Mouse (Mus musculus): Measurements from ENCODE around the gene Kcnd3. TPM values are rescaled to one million over a fixed set of nuclear protein-coding genes. Genes with fewer than 3 reads are reported as not detected.
A peak's percentile ranks its signal among the peaks of the same experiment; 100 is the strongest.
"Not testable (repeated sequence)": the region's sequence is repeated elsewhere in the genome, so short reads cannot be mapped to it uniquely, and the experiment has no call there.

Kcnd3 gene
- polyA plus RNA-seq, 1 experiment from 2014 or later, result 0.20 TPM

DNA sequence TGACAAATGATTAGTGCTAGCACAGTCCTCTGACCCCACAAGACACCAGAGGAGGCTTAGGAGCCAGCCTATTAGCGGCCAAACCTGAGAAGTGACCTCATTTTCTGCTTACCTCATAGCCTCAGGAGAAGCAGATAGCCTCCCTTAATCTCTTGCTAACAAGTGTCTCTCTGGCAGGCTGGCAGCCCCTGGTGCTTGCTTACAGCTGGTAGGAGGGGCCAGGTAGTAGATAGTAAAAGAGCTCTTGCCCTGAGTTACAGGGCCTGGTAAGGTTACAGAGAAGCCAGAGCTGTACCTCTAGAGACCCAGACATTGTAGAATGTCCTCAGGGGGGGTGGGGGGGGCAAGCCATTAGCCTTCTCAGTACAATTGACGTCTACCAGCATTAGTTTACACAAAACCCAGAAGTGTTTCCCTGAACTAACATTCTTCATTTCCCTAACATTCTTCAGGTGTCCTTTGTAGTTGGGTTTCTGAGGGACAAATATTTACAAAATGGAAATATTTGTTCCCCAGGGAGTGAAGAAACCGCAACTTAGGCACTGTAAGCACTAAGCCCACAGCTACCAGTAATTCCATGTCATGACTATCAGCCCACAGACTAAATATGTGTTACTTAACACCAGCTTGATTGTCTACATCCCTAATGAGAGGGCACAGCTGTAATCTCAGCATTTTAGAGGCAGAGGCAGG is 247.3 kb downstream of the Kcnd3 start:
- Histone ChIP-seq H3K4me3 (no peak overlapping the region), H3K9me3 (no peaks in the 10 kb centered on the region), H3K27me3 (peaks cover 18% of the 10 kb centered on the region; the same call in 1 of the 2 replicates), H3K9ac (no peak overlapping the region), H3K36me3 (no peaks in the 10 kb centered on the region), H3K4me2 (no peak overlapping the region), H3K27ac (no peak overlapping the region), H3K4me1 (peaks cover 44% of the 10 kb centered on the region)
- 23% methylated on average over 3 of the region's 3 CpGs for WGBS
- ATAC-seq (ENCODE audit: borderline replicate concordance, extremely low read depth, low FRiP score, low TSS enrichment), result peak; percentile 54; the same call in 1 of the 2 replicates

DNA sequence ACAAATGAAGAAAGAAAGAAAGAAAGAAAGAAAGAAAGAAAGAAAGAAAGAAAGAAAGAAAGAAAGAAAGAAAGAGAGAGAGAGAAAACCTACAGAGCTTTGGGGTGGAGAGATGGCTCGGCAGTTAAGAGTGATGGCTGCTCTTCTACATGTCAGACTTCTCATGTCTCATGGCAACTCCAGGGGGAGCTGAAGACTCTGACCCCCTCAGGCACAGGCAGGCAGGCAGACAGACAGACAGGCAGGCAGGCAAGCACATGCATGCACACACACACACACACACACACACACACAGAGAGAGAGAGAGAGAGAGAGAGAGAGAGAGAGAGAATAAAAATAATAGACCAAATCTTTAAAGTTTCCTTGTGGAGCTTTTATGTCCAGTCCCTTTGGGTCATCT is 248.7 kb downstream of the Kcnd3 start:
- H3K4me3 ChIP-seq; H3K9me3 ChIP-seq; H3K4me2 ChIP-seq; H3K9ac ChIP-seq; H3K36me3 ChIP-seq; H3K27me3 ChIP-seq; ATAC-seq (ENCODE audit: borderline replicate concordance, extremely low read depth, low FRiP score, low TSS enrichment); H3K27ac ChIP-seq: not testable (repeated sequence)
- peaks cover 47% of the 10 kb centered on the region for H3K4me1 ChIP-seq
- WGBS, result 25% methylated on average over 1 of the region's 1 CpGs

DNA sequence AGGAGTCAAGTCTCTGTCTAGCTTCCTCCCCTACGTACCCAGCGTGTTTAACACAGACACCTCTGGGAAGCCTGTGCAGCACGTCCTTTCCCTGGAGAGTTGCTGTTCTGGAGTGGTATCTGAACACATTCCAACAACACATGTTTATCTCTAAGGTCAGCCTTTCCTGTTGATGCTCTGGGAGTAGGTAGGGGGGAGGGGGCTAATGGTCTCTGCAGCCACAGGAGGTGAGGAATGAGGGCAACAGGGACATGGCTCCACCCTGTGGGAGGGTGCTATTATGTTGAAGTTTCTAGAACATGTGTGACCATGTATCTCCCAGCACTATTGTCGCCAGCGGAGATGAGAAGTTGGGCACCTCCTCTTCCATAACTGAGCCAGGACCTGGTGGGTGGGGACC is 249.3 kb downstream of the Kcnd3 start:
- Histone ChIP-seq H3K9me3 (no peaks in the 10 kb centered on the region), H3K27me3 (peaks cover 6% of the 10 kb centered on the region; the same call in 1 of the 2 replicates), H3K27ac (no peak overlapping the region), H3K9ac (no peak overlapping the region), H3K4me3 (no peak overlapping the region), H3K4me1 (peaks cover 47% of the 10 kb centered on the region), H3K4me2 (no peak overlapping the region), H3K36me3 (no peaks in the 10 kb centered on the region)
- 46% methylated on average over 5 of the region's 5 CpGs for WGBS
- ATAC-seq (ENCODE audit: borderline replicate concordance, extremely low read depth, low FRiP score, low TSS enrichment), result no peak

DNA sequence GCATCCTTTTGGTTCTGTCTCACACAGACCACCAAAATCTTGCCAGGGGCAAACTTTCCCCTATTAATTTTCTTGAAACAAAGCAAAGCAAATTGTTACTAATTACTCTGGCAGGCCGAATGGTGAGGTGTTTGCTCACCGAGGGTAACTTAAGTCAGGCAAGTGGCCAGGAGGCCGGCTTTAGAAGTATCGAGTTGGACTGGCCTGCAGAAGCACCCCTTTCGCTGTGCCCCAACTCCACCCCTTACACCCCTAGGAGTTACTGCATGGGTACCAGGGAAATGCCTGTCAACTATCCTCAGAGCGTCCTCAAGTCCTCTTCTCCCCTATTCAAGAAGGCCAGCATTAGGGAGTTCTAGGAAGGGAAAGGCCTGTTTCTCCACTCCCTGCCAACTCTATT is 251.4 kb downstream of the Kcnd3 start:
- 46% methylated on average over 6 of the region's 6 CpGs for WGBS
- Histone ChIP-seq H3K4me2 (peak overlapping the region; percentile 98), H3K27me3 (no peaks in the 10 kb centered on the region), H3K27ac (peak overlapping the region; percentile 55; the same call in 1 of the 2 replicates), H3K4me1 (peaks cover 61% of the 10 kb centered on the region), H3K9me3 (no peaks in the 10 kb centered on the region), H3K36me3 (no peaks in the 10 kb centered on the region), H3K9ac (no peak overlapping the region), H3K4me3 (0 out of 2 replicates have a peak overlapping the region, but pooled peaks have one; percentile 57)
- ATAC-seq (ENCODE audit: borderline replicate concordance, extremely low read depth, low FRiP score, low TSS enrichment), result no peak

DNA sequence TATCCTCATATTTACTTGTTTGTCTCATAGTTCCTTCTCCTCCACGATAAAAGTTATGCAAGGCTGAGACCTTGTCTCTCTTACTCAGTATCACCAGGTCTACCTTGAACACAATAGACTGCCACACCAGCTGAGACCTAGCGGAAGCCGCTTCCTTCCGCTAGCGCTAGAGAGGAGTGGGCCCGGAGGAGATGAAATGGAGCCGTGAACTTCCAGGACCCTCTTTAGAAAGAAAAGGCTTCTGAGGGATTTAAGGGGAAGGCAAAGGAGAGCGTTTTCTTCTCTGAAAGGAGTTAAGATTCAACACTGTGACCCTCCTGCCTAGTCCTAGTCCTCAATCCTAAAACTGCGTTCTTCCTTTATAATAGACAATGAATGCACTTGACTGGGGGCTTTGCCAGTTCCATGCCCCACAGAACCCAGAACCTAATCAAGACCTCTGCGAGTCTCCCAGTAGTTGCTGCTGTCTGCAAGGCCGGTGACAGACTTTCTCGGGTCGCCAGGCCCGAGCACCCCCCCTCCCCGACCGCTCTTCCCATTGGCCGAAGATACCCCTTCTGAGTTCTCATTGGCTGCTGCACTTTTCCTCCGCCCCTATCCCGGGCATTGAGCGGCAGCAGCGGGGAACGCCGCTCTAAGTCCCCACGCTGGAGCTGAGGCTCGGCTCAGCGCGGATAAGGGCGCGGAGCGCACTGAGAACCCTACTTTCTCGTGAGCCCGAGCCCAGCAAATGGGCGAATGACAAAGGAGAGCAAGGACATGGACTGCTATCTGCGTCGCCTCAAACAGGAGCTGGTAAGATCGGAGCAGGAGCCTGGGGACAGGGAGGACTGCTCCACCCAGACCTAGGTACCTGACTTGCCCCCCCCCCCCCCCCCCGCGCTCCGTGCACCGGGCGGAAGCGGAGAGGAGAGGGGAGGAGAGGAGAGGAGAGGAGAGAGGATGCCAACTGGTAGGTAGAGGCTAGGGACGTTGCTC is 252.2 kb downstream of the Kcnd3 start, which contains the start of gene Inka2:
Gene Inka2, plus strand, starts transcription at position 569 of the 978 bp plus-strand sequence.
- Histone ChIP-seq H3K4me1 (peaks cover 58% of the 10 kb centered on the region), H3K4me2 (peak within 1 kb of the TSS; percentile 98), H3K36me3 (no peaks in the 10 kb centered on the region), H3K9me3 (no peaks in the 10 kb centered on the region), H3K27ac (peak within 1 kb of the TSS; percentile 67), H3K4me3 (peak within 1 kb of the TSS; percentile 57), H3K27me3 (no peaks in the 10 kb centered on the region), H3K9ac (peak within 1 kb of the TSS; percentile 60)
- whole genome bisulfite sequencing, result 6% methylated on average over 43 of the region's 43 CpGs
- ATAC-seq (ENCODE audit: borderline replicate concordance, extremely low read depth, low FRiP score, low TSS enrichment), result peak; percentile 94

DNA sequence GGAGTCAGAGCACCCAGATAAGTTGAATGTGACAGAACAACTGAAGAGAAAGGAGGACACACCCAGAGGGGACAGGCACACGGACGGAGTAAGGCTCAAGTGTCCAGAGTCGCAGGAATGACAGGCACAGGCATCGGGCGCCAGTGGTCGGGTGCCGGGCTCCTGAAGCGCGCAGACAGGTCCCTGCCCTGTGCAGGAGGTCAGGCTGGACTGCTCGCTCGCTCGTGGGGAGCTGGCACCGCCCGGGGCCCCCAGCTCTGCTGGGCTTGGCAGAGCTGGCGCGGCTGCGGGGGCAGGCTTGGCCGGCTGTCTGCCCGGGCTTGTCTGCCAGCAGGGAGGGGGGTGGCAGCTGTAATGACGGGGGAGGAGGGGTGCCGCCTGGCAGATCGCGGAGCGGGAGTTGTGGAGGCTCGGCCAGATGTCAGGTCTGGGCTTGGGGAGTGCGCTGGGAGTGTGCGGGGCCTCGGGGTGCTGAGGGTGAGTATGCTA is 253.0 kb downstream of the Kcnd3 start:
- peaks cover 60% of the 10 kb centered on the region for H3K4me1 ChIP-seq
- no peaks in the 10 kb centered on the region for H3K36me3 ChIP-seq
- H3K9ac ChIP-seq, result peak overlapping the region; percentile 60
- H3K27me3 ChIP-seq, result no peaks in the 10 kb centered on the region
- H3K9me3 ChIP-seq, result no peaks in the 10 kb centered on the region
- ATAC-seq (ENCODE audit: borderline replicate concordance, extremely low read depth, low FRiP score, low TSS enrichment), result peak; percentile 23
- 1% methylated on average over 28 of the region's 28 CpGs for WGBS
- peak overlapping the region; percentile 67; the same call in 1 of the 2 replicates for H3K27ac ChIP-seq
- peak overlapping the region; percentile 98 for H3K4me2 ChIP-seq
- peak overlapping the region; percentile 57 for H3K4me3 ChIP-seq

DNA sequence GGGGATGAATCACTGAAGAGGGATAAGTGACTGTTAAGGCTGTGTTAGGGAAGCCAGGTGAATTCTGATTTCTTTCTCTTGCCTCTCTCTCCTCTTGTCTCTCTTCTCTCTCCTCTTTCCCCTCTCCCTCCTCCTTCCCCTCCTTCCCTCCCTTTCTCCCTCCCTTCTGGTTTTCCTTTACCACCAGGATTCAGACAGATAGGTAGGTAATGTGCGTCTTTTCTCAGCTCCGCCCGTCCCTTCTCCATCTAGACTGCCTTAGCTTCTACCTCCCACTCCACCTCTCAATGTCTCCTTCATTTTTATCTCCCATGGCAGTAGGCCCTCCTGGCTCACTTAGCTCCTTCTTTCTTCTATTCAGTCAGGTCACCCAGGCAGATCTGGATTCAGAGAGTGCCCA is 253.4 kb downstream of the Kcnd3 start:
- ATAC-seq (ENCODE audit: borderline replicate concordance, extremely low read depth, low FRiP score, low TSS enrichment), result no peak
- no peak overlapping the region for H3K27ac ChIP-seq
- peak overlapping the region; percentile 57 for H3K4me3 ChIP-seq
- H3K4me1 ChIP-seq, result peaks cover 64% of the 10 kb centered on the region
- H3K4me2 ChIP-seq, result peak overlapping the region; percentile 98
- peak overlapping the region; percentile 60 for H3K9ac ChIP-seq
- no peaks in the 10 kb centered on the region for H3K9me3 ChIP-seq
- H3K36me3 ChIP-seq, result no peaks in the 10 kb centered on the region
- WGBS, result 40% methylated on average over 3 of the region's 3 CpGs
- no peaks in the 10 kb centered on the region for H3K27me3 ChIP-seq

DNA sequence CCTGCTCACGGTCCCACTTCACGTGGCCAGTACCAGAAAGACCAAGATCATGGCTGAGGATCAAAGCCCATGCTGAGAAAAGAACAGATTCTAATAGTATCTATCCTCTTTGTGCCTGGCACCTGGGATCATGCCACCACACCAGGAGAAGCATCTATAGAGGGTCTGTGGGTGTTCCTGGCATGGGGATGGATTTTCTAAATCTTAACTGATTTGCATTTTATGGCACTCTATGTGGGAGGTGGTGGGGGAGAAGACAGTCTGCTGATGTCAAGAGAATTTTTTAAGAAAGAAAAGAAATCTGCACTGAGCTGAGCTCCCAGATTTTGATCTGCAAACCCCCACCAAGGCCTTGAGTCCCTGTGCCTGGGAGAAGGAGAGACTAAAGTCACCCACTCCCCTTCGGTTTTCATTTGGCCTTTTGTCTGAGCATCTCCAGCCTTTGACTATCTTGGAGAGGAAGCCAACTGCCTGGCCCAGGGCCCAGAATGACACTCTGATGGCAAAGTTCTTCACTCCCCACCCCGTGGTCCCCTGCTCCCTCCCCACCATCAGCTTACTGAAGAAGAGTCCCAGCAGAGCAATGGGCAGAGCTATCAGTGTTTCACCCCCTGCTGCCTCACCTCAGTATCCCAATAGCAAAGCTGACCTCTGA is 254.4 kb downstream of the Kcnd3 start:
- Histone ChIP-seq H3K4me2 (peak overlapping the region; percentile 98), H3K9ac (no peak overlapping the region), H3K4me1 (peaks cover 63% of the 10 kb centered on the region), H3K27me3 (no peaks in the 10 kb centered on the region), H3K36me3 (no peaks in the 10 kb centered on the region), H3K4me3 (no peak overlapping the region; the same call in 1 of the 2 replicates), H3K9me3 (no peaks in the 10 kb centered on the region), H3K27ac (peak overlapping the region; percentile 48)
- 31% methylated on average over 4 of the region's 4 CpGs for WGBS
- no peak for ATAC-seq (ENCODE audit: borderline replicate concordance, extremely low read depth, low FRiP score, low TSS enrichment)

DNA sequence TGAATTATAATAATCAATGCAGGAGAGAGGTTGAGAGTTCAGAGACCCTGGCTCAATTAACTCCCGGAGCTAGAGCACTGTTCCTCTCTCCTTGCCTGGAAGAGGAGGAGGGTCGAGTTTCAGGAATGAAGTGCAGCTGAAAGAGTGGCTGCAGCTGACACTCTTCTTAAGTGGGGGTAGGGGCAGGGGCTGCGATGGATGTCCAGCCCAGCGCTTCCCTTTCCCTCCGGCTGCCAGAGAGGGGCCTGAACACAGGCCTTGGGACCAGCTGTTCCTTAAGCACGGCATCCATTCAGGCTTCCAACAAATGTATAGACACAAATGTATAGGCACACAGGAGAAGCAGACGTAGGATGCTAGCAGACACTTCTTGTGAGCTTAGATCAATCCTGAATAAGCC is 255.5 kb downstream of the Kcnd3 start:
- peaks cover 57% of the 10 kb centered on the region for H3K4me1 ChIP-seq
- no peak overlapping the region for H3K9ac ChIP-seq
- ATAC-seq (ENCODE audit: borderline replicate concordance, extremely low read depth, low FRiP score, low TSS enrichment), result no peak
- no peaks in the 10 kb centered on the region for H3K36me3 ChIP-seq
- H3K27me3 ChIP-seq, result no peaks in the 10 kb centered on the region
- 21% methylated on average over 7 of the region's 7 CpGs for WGBS
- H3K4me3 ChIP-seq, result no peak overlapping the region
- no peak overlapping the region for H3K4me2 ChIP-seq
- H3K9me3 ChIP-seq, result no peaks in the 10 kb centered on the region
- H3K27ac ChIP-seq, result peak overlapping the region; percentile 17; the same call in 1 of the 2 replicates

DNA sequence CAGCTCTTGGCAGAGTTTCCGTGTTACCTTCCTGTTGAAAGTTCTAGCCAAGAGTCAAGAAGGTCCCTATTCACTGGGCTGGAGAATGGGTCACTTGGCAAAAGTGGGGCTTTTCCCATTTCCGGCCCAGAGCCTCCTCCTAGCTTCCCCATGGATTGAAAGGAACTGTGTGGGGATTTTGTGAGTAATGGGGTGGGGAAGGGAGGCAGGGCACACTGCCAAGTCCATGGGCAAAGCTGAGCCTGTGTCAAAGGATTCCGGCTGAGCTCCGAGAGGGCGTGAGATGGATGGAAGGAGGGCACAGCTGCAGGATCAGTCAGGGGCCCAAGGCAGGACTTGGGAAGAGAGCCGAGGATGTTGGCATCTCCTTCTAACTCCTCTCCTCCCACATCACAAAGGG is 258.1 kb downstream of the Kcnd3 start:
- H3K4me1 ChIP-seq, result peaks cover 54% of the 10 kb centered on the region
- no peaks in the 10 kb centered on the region for H3K9me3 ChIP-seq
- H3K27me3 ChIP-seq, result no peaks in the 10 kb centered on the region
- H3K36me3 ChIP-seq, result no peaks in the 10 kb centered on the region
- no peak overlapping the region for H3K4me3 ChIP-seq
- WGBS, result 44% methylated on average over 6 of the region's 6 CpGs
- ATAC-seq (ENCODE audit: borderline replicate concordance, extremely low read depth, low FRiP score, low TSS enrichment), result peak; percentile 37; the same call in 1 of the 2 replicates
- no peak overlapping the region for H3K9ac ChIP-seq
- H3K27ac ChIP-seq, result peak overlapping the region; percentile 49
- no peak overlapping the region for H3K4me2 ChIP-seq

DNA sequence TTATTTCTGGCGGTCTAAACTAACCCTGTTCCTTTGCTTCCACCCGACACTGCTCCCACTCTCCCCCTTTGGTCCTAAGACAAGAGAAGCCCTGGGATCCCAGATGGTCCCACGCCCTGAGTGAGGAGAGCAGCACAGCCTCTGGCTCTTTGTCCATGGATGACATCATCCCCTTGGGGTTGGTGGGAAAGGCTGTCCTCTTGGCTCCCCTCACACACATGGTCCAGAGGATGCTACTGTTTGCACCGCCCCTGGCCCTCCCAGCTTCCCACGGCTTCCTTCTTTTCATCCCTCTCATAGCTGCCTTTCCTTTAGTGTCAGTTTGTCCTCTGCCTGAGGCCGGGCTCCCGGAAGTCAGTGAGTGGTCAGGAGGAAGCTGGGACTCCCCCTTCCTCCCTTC is 259.6 kb downstream of the Kcnd3 start:
- H3K4me1 ChIP-seq, result peaks cover 49% of the 10 kb centered on the region
- H3K27me3 ChIP-seq, result no peaks in the 10 kb centered on the region
- no peak overlapping the region for H3K9ac ChIP-seq
- no peak overlapping the region for H3K4me3 ChIP-seq
- H3K9me3 ChIP-seq, result no peaks in the 10 kb centered on the region
- H3K4me2 ChIP-seq, result no peak overlapping the region
- WGBS, result 65% methylated on average over 7 of the region's 7 CpGs
- no peak overlapping the region for H3K27ac ChIP-seq
- H3K36me3 ChIP-seq, result no peaks in the 10 kb centered on the region
- no peak for ATAC-seq (ENCODE audit: borderline replicate concordance, extremely low read depth, low FRiP score, low TSS enrichment)

Data from lung, embryonic 15.5 days (tissue).